Mouse (Mus musculus) MEL-GATA-1-ER (cell line): ENCODE measurements around the gene Zic1.

Experiments
- DNase-seq: peaks from one replicate; pipeline ENCODE4 v3.0.0-alpha.2; 2012; ENCODE audit warnings: low read depth; ENCODE audit errors: extremely low read depth

The Zic1 gene

GRCm38 (mm10) chr9:91355270-91355589 is 10.4 kb downstream of the Zic1 start:
- DNase-seq: no peak

DNA sequence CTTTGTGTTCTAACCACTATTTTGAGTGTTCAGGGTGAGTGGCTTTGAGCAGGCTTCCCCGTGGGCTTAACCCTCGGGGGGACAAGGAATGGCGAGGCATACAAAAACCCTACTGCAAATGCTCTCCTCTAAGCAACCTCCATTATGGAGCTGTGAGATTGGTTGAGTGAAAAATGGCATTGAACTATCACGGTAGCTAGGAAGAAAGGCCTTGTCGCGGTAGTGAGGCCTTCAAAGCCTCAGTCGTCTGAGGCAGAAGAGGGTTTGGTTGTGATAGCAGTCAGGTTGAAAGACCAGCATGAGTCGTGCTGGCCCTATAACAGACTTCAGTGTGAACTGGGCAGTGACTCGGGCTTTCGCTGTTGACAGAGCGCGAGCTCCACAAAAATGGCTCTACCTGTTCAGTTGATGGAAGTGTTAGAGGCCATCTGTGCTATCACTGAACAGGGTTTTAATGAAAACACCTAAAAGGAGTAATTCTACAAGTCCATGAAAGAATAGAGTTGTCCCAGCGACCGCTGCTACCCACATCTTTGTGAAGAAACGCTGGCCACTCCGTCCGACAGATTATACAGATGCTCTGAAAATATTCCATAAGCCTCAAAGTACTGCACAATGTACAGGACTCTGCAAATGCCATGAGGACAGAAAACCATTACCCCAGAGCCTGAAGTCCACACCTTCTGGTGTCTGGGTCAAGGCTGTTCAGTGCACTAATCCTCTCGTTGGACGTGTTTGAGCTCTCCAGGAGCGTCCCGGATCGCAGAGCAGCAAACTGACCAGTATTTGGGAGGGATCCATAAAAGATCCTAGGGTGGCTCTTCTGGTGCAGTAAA is 11.0 kb downstream of the Zic1 start:
- DNase-seq: no peak

DNA sequence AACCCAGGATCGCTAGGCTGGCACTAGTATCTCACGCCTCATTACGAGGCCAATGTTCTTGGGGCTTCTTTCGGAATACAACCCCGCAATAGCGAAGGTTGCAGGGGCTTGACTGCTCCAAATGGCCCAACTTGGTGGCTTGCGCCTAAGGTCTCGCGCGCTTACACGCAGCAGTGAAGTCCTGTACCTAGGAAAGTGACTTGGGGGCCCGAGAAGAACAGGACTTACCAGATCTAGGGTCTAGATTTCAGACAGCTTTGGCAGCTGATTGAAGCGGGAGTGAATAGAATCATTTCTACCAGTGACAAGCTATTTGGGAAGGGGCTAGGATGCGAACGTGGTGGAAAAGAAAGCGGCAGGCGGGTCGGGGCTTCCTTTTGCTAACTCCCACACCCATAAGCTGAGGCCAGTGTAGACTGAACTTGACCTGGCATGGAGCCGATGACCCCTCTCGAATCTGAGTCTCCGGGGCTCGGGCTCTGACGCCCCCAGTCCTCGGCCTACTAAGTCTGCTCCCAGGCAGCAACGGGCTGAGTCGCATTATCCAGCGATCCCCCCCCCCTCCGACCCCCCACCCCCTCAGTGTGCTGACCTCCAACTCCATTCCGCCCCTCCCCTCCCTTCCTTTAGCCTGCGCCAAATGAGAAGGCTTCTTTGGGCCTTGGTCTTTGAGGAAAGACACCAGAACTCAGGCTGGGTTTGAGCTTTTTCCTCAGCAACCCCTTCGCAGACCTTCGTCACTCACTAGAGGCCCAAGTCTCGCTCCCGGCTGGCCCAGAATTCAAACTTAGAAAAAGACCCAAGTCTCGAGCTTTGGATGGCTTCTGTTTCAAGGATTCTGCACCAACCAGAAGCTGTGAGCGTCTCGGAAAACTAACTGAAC is 11.8 kb downstream of the Zic1 start:
- no peak for DNase-seq

GRCm38 (mm10) chr9:91352786-91353185 is 12.8 kb downstream of the Zic1 start:
- DNase-seq: no peak

DNA sequence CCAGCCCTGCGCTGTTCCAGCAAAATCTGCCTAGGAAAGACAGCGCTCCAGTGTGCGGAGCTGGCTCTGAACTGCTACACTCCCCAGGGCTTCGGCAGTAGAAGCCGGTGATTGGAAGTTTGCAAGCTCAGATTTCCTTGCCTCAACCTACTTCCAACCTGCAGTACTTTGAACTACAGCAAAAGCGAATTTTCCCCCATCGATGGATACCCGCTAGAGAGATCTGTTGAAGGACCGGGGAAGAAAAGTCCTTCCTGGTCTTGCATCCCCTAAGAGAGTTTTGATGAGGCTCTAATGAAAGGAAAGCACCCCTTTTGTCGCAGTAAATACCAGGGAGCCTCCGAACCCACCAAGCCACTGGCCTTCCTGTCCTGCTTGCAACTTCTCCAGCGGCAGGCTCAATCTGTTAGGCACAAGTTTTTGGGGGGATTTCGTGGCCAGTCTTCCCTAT is 13.6 kb downstream of the Zic1 start:
- DNase-seq: no peak

DNA sequence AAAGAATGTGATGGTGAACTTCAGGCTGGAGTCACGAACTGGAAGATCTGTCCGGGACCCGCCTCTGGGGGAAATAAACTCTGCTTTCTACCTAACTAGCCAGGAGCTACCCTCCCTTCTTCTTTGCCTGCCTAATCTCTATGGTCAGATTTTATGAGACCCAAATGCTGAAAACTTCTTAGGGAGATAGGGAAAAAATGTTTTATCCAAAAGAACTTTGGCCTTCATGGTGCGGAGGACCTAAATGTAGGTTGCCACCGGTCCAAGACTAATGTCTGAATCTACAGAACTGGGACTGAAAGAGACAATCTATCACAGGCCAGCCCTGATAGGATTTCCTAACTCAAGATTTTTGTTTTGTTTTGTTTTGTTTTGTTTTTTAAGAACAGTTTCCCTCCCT is 14.2 kb downstream of the Zic1 start:
- no peak for DNase-seq

- DNase-seq: no peak
Measured at GRCm38 (mm10) chr9:91350861-91351291, 14.7 kb downstream of the Zic1 start.

- no peak for DNase-seq
Measured at GRCm38 (mm10) chr9:91350211-91350791, 15.3 kb downstream of the Zic1 start.

- DNase-seq: no peak
Measured at GRCm38 (mm10) chr9:91348746-91349145, 16.9 kb downstream of the Zic1 start.

GRCm38 (mm10) chr9:91347591-91347990 is 18.0 kb downstream of the Zic1 start:
- DNase-seq: no peak
